Mouse (Mus musculus) thymus, adult 2 months (tissue): ENCODE data around the gene Tubb1.

Experiments used
- CTCF ChIP-seq: fragments of 200-500 bp; IDR thresholded peaks from 2 replicates; pipeline ENCODE4 v1.5.1; 2012; ENCODE audit warnings: mild to moderate bottlenecking, control low read depth, low read length, moderate library complexity, borderline replicate concordance; ENCODE audit not compliant: control insufficient read depth, poor library complexity, insufficient read depth; ENCODE audit errors: extremely low read depth
- POLR2A ChIP-seq: fragments of 200-500 bp; IDR thresholded peaks from 2 replicates; pipeline ENCODE4 v1.6.1; 2012; ENCODE audit warnings: mild to moderate bottlenecking, low read length, control low read depth, moderate library complexity; ENCODE audit not compliant: control insufficient read depth, poor library complexity, insufficient read depth; ENCODE audit errors: extremely low read depth

- no peak for TF ChIP-seq POLR2A
- TF ChIP-seq CTCF: no peak
Observed at GRCm38 (mm10) chr2:174477543-174478319, 27.2 kb downstream of the Tubb1 start.
